Mouse (Mus musculus) heart, embryonic 15.5 days (tissue): ENCODE data around the gene Fmr1. TPM values are rescaled to one million over a fixed set of nuclear protein-coding genes. Genes with fewer than 3 reads are reported as not detected.
"Not testable (repeated sequence)": the region's sequence is repeated elsewhere in the genome, so short reads cannot be mapped to it uniquely, and the experiment has no call there.

Experiments
- ATAC-seq: fragments of 200-750 bp; cut with Nextera tagmentation; replicated peaks from 2 replicates; pipeline ENCODE4 v1.8.0; 2017; ENCODE audit warnings: low read depth, moderate TSS enrichment; ENCODE audit not compliant: insufficient number of reproducible peaks, insufficient read depth, low FRiP score
- H3K27ac ChIP-seq: fragments of 300-500 bp; sonication (generic); 2 replicates; pipeline ENCODE4 v1.5.1; 2015; ENCODE audit warnings: mild to moderate bottlenecking, inconsistent platforms
- H3K27me3 ChIP-seq: fragments of 300-500 bp; sonication (generic); 2 replicates; pipeline ENCODE4 v1.6.1; 2015; ENCODE audit warnings: inconsistent platforms
- H3K36me3 ChIP-seq: fragments of 300-500 bp; sonication (generic); 2 replicates; pipeline ENCODE4 v1.6.1; 2015; ENCODE audit warnings: mild to moderate bottlenecking, inconsistent platforms
- H3K4me1 ChIP-seq: fragments of 300-500 bp; sonication (generic); replicated peaks from 2 replicates; pipeline ENCODE4 v1.6.1; 2015; ENCODE audit warnings: inconsistent platforms
- H3K4me2 ChIP-seq: fragments of 300-500 bp; sonication (generic); 2 replicates; pipeline ENCODE4 v1.6.1; 2015; ENCODE audit warnings: inconsistent platforms, mild to moderate bottlenecking, moderate library complexity
- H3K4me3 ChIP-seq: fragments of 300-500 bp; sonication (generic); 2 replicates; pipeline ENCODE4 v1.5.1; 2015; ENCODE audit warnings: mild to moderate bottlenecking, inconsistent platforms
- H3K9ac ChIP-seq: fragments of 300-500 bp; sonication (generic); 2 replicates; pipeline ENCODE4 v1.6.1; 2015; ENCODE audit warnings: mild to moderate bottlenecking, inconsistent platforms
- H3K9me3 ChIP-seq: fragments of 300-500 bp; sonication (generic); replicated peaks from 2 replicates; pipeline ENCODE4 v1.6.1; 2016; ENCODE audit warnings: inconsistent platforms
- WGBS: fragments of 180-500 bp; shearing (Covaris S2); methylation state at CpG from one replicate; pipeline ENCODE4 v1.1.7; 2015; ENCODE audit warnings: mixed read lengths; 5-methylcytosine and 5-hydroxymethylcytosine counted together
- polyA plus RNA-seq: library from polyadenylated mRNA; unstranded; fragments of >200 nt; fragmentation: Nextera tagmentation; extraction: Ambion mirVana; gene quantifications from 2 replicates; pipeline ENCODE4 v1.2.1, GENCODE M21; 2015

Gene Fmr1
- polyA plus RNA-seq = 36.4 and 37.5 TPM in 2 replicates

- peak within 1 kb of the TSS; percentile 93 for H3K27ac ChIP-seq
- peak within 1 kb of the TSS; percentile 66 for H3K4me2 ChIP-seq
- no peaks in the 10 kb centered on the region for H3K4me1 ChIP-seq
- no peaks in the 10 kb centered on the region for H3K27me3 ChIP-seq
- ATAC-seq = peak; percentile 96
- peak within 1 kb of the TSS; percentile 80 for H3K9ac ChIP-seq
- no peaks in the 10 kb centered on the region for H3K9me3 ChIP-seq
- WGBS = 6% methylated on average over 48 of the region's 49 CpGs
- no peaks in the 10 kb centered on the region for H3K36me3 ChIP-seq
- H3K4me3 ChIP-seq = peak within 1 kb of the TSS; percentile 73
Observed at GRCm38 (mm10) chrX:68678333-68678740, at the start of gene Fmr1. Gene Fmr1 (plus strand): TSS chrX:68678541.

DNA sequence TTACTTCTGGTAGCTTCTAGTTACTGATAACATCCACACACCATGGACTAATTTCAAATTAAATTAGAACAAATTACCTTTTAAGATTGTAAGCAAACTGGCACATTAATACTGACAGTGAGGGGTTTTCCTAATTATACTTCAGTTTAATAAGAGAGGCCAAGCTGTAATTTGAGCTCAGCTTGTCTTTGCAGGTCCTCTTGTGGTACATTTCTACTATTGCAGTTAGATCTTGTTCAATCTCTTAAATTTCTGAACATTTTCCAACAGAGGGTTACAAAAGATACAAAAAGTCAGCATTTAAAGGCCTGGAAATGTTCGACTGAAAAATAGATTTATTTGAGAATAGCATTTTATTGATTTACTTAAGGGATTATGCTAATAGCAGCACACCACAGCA, 36.7 kb upstream of the Fmr1 start:
- Histone ChIP-seq H3K9ac (no peak overlapping the region), H3K27me3 (no peaks in the 10 kb centered on the region), H3K4me3 (no peak overlapping the region), H3K36me3 (no peaks in the 10 kb centered on the region), H3K4me2 (no peak overlapping the region), H3K27ac (no peak overlapping the region), H3K4me1 (no peaks in the 10 kb centered on the region), H3K9me3 (no peaks in the 10 kb centered on the region)
- no peak for ATAC-seq
- WGBS = 17% methylated on average over 1 of the region's 1 CpGs

- H3K9ac ChIP-seq = no peak overlapping the region
- H3K36me3 ChIP-seq = no peaks in the 10 kb centered on the region
- no peaks in the 10 kb centered on the region for H3K4me1 ChIP-seq
- no peak overlapping the region for H3K4me3 ChIP-seq
- H3K27me3 ChIP-seq = no peaks in the 10 kb centered on the region
- no peak overlapping the region for H3K27ac ChIP-seq
- ATAC-seq = no peak
- no peaks in the 10 kb centered on the region for H3K9me3 ChIP-seq
- H3K4me2 ChIP-seq = no peak overlapping the region
- WGBS = 50% methylated on average over 7 of the region's 7 CpGs
Observed at GRCm38 (mm10) chrX:68645154-68645919, 33.0 kb upstream of the Fmr1 start.

DNA sequence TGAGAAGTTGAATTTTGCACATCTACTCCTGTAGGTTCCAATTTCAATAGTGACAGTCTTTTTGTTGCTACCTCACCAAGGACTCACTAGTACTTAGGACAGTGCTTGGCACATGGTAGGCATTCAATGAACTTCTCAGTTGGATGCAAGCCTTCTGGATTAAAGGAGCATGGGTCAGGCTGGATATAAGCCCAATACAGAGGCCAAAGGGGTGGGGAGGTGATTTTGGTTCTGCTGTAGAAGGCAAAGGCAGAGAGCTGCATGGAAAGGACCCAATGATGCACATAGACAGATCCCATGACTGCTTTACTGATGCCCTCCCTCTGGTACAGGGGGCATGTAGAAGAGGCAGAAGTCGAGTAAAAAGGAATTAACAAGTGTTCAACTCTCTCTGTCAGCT, 833 bp upstream of the Fmr1 start:
- no peak for ATAC-seq
- H3K27ac ChIP-seq = no peak overlapping the region
- H3K4me1 ChIP-seq = no peaks in the 10 kb centered on the region
- H3K9ac ChIP-seq = no peak overlapping the region
- no peaks in the 10 kb centered on the region for H3K36me3 ChIP-seq
- no peaks in the 10 kb centered on the region for H3K27me3 ChIP-seq
- 11% methylated on average over 1 of the region's 1 CpGs for WGBS
- peak overlapping the region; percentile 73; the same call in 1 of the 2 replicates for H3K4me3 ChIP-seq
- peak overlapping the region; percentile 66 for H3K4me2 ChIP-seq
- no peaks in the 10 kb centered on the region for H3K9me3 ChIP-seq

- Histone ChIP-seq H3K4me3 (peak overlapping the region; percentile 73), H3K9ac (peak overlapping the region; percentile 80), H3K36me3 (no peaks in the 10 kb centered on the region), H3K27me3 (no peaks in the 10 kb centered on the region), H3K27ac (peak overlapping the region; percentile 93), H3K9me3 (no peaks in the 10 kb centered on the region), H3K4me2 (peak overlapping the region; percentile 52), H3K4me1 (no peaks in the 10 kb centered on the region)
- peak; percentile 68 for ATAC-seq
- WGBS = 10% methylated on average over 41 of the region's 67 CpGs
Observed at GRCm38 (mm10) chrX:68678815-68679486, 610 bp downstream of the Fmr1 start.

GRCm38 (mm10) chrX:68684706-68685105, 6.4 kb downstream of the Fmr1 start:
- Histone ChIP-seq H3K27ac (no peak overlapping the region), H3K36me3 (no peaks in the 10 kb centered on the region), H3K9me3 (no peaks in the 10 kb centered on the region), H3K27me3 (no peaks in the 10 kb centered on the region), H3K9ac (no peak overlapping the region), H3K4me3 (no peak overlapping the region), H3K4me1 (no peaks in the 10 kb centered on the region), H3K4me2 (no peak overlapping the region)
- no peak for ATAC-seq
- 84% methylated on average over 2 of the region's 2 CpGs for WGBS

- not testable (repeated sequence) for H3K27ac ChIP-seq, H3K4me1 ChIP-seq, H3K4me2 ChIP-seq, H3K9me3 ChIP-seq, ATAC-seq, H3K27me3 ChIP-seq, H3K4me3 ChIP-seq, H3K9ac ChIP-seq, H3K36me3 ChIP-seq
- 79% methylated on average over 8 of the region's 8 CpGs for WGBS
Observed at GRCm38 (mm10) chrX:68691936-68692335, 13.6 kb downstream of the Fmr1 start.

DNA sequence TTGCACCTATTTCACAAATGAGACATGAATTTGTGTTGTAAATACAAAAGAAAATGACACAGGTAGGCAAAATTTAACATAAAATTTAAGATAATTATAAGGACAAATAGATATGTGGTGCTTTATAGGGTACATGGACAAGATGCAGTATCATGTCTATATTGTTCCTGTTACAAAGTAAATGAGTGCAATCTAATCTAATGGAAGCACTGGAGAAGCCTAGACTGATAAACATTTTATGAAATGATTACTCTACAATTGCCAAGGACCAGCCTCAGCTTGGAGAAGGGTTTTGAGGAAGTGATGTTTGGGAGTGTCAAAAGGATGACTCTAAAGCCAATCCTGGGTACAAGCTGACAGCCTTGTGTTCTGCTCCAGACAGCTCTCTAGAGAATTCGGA, 58.6 kb downstream of the Fmr1 start:
- H3K4me2 ChIP-seq = no peak overlapping the region
- no peak overlapping the region for H3K27ac ChIP-seq
- WGBS = 75% methylated on average over 1 of the region's 1 CpGs
- ATAC-seq = no peak
- H3K4me1 ChIP-seq = no peaks in the 10 kb centered on the region
- H3K36me3 ChIP-seq = no peaks in the 10 kb centered on the region
- H3K9me3 ChIP-seq = no peaks in the 10 kb centered on the region
- H3K9ac ChIP-seq = no peak overlapping the region
- H3K27me3 ChIP-seq = no peaks in the 10 kb centered on the region
- H3K4me3 ChIP-seq = no peak overlapping the region

DNA sequence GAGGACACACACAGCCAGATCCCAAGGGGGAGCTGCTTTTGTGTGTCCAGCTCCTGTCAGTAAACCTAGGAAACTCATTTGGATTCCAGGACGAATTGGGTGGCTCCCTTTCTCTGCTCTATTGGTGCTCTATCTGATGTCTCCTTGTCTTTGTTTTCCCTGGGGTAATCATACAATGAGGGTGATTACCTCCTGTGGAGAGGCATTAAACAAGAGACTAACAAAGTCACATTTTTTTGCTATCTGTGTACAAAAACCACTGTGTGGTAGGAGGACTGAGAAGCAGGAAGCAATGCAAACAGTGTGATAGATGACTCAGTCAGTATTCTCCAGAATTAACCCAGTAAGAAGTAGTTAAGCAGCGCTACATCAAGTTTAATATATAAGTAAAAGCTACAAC, 61.7 kb downstream of the Fmr1 start:
- Histone ChIP-seq H3K9me3 (no peaks in the 10 kb centered on the region), H3K27me3 (no peaks in the 10 kb centered on the region), H3K4me1 (no peaks in the 10 kb centered on the region), H3K4me2 (no peak overlapping the region), H3K27ac (no peak overlapping the region), H3K36me3 (no peaks in the 10 kb centered on the region), H3K4me3 (no peak overlapping the region), H3K9ac (no peak overlapping the region)
- WGBS = 47% methylated on average over 2 of the region's 2 CpGs
- no peak for ATAC-seq

DNA sequence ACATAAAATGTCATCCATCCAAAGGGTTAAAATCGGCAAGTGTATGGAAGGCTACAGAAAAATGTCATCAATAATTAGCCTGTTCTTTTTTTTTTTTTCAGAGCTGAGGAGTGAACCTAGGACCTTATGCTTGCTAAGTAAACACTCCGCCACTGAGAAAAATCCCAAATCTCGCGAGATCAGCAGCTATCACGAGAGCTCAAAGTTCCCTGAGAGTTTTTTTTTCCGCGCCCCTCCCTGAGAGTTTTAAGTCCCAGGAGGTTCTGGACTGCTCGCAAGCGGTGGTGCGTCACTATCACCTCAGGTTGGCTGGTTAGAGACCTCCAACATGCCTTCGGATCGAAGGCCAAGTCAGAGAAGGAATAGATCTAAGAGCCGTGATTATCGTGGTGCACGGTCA, 83.3 kb downstream of the Fmr1 start, which contains the start of gene Fmr1nb:
Gene Fmr1nb, plus strand, starts transcription at position 234 of the 400 bp plus-strand sequence.
- Histone ChIP-seq H3K4me2 (no peak within 1 kb of the TSS), H3K9ac (no peak within 1 kb of the TSS), H3K4me1 (no peaks in the 10 kb centered on the region), H3K9me3 (no peaks in the 10 kb centered on the region), H3K4me3 (no peak within 1 kb of the TSS), H3K27me3 (no peaks in the 10 kb centered on the region), H3K36me3 (no peaks in the 10 kb centered on the region), H3K27ac (no peak within 1 kb of the TSS)
- WGBS = 76% methylated on average over 15 of the region's 15 CpGs
- ATAC-seq = no peak
